Mouse (Mus musculus) cortical plate, adult 2 months (tissue): ENCODE measurements around the gene Acsl4.

Experiments
- CTCF ChIP-seq: fragments of 200-500 bp; IDR thresholded peaks from 2 replicates; pipeline ENCODE4 v1.5.1; 2011; ENCODE audit warnings: mild to moderate bottlenecking, control low read depth, low read length; ENCODE audit not compliant: insufficient read depth; ENCODE audit errors: extremely low read depth
- POLR2A ChIP-seq: fragments of 200-500 bp; IDR thresholded peaks from 2 replicates; pipeline ENCODE4 v1.6.1; 2011; ENCODE audit warnings: mild to moderate bottlenecking, low read length, control low read depth; ENCODE audit not compliant: insufficient read depth; ENCODE audit errors: extremely low read depth

GRCm38 (mm10) chrX:142285905-142286304 is 104.4 kb downstream of the Acsl4 start:
- TF ChIP-seq CTCF (no peak), POLR2A (no peak)
